Mouse (Mus musculus): ENCODE measurements around the gene Opcml. TPM values are rescaled to one million over a fixed set of nuclear protein-coding genes. Genes with fewer than 3 reads are reported as not detected.

The Opcml gene
- polyA plus RNA-seq, 1 experiment from 2014 or later = 25.1 TPM

- no peak overlapping the region for H3K4me2 ChIP-seq
- H3K9ac ChIP-seq = no peak overlapping the region
- H3K27ac ChIP-seq = no peak overlapping the region
- WGBS = 43% methylated on average over 6 of the region's 6 CpGs
- no peaks in the 10 kb centered on the region for H3K9me3 ChIP-seq
- no peak for ATAC-seq (ENCODE audit: low FRiP score)
- no peaks in the 10 kb centered on the region for H3K36me3 ChIP-seq
- no peaks in the 10 kb centered on the region for H3K27me3 ChIP-seq
- no peaks in the 10 kb centered on the region for H3K4me1 ChIP-seq (replicated peaks)
- no peak overlapping the region for H3K4me3 ChIP-seq
Measured at GRCm38 (mm10) chr9:28613683-28614620, 823.4 kb downstream of the Opcml start.

DNA sequence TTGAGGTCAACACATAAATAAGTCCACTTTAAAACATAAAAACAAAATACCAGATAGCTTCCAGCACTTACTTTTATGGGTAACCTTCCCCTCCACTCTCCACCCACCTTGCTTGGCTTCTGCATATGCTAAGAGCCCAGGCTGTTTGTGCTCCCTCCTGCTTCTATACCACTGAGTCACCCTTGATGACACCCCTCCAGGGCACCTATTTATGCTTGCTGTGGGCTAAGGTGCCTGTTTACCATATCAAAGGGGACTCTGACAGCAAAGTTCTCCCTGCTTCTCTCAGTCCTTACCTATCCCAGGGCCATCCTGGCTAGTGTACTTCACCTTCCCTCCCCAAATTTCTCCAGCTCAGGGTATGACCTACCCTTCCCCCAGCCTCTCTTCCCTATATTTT lies 824.9 kb downstream of the Opcml start:
- no peak for ATAC-seq (ENCODE audit: low FRiP score)
- no peaks in the 10 kb centered on the region for H3K9me3 ChIP-seq
- no peaks in the 10 kb centered on the region for H3K27me3 ChIP-seq
- no peaks in the 10 kb centered on the region for H3K4me1 ChIP-seq (replicated peaks)
- no peaks in the 10 kb centered on the region for H3K36me3 ChIP-seq
- H3K4me2 ChIP-seq = no peak overlapping the region
- H3K4me3 ChIP-seq = no peak overlapping the region
- H3K9ac ChIP-seq = no peak overlapping the region
- H3K27ac ChIP-seq = no peak overlapping the region

GRCm38 (mm10) chr9:28617666-28618065 lies 827.1 kb downstream of the Opcml start:
- Histone ChIP-seq H3K4me1 (replicated peaks) (no peaks in the 10 kb centered on the region), H3K4me3 (no peak overlapping the region), H3K27me3 (no peaks in the 10 kb centered on the region), H3K4me2 (no peak overlapping the region), H3K27ac (no peak overlapping the region), H3K9me3 (no peaks in the 10 kb centered on the region), H3K9ac (no peak overlapping the region), H3K36me3 (no peaks in the 10 kb centered on the region)
- ATAC-seq (ENCODE audit: low FRiP score) = no peak
- WGBS = 79% methylated on average over 1 of the region's 1 CpGs

DNA sequence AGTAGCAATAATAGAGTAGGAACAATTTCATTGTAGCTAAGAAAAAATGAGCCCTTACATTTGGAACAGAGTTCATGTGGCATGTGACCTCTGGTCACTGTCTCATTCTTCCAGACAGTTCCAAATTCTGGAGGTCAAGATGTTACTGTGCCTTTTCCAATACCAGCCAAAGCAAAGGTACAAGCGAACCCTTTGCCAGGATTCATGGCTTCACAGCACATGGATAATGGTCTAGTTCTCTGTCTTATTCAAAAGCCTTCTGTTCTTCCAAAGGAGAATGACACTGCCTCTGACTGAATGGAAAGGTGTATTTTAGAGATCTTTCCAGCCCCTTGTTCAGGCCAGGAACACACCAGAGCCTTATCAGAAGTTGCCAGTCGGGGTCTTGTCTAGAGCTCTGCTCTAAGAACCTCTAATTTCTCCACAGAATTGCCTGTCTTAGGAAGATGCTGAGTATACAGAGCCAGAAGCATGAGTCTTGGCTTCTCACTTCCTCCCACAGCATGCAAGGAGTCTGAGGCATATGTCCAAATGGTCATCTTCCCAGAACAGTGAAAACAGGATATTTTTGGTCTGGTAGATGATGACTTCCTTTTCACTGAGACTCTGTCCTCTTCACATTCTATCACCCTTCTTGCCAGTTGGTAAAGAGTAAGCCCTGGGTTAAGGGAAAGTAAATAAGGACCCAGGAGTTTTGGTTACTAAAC lies 827.8 kb downstream of the Opcml start:
- Histone ChIP-seq H3K4me1 (replicated peaks) (no peaks in the 10 kb centered on the region), H3K27ac (no peak overlapping the region), H3K36me3 (no peaks in the 10 kb centered on the region), H3K9me3 (no peaks in the 10 kb centered on the region), H3K9ac (no peak overlapping the region), H3K27me3 (no peaks in the 10 kb centered on the region), H3K4me2 (no peak overlapping the region), H3K4me3 (no peak overlapping the region)
- 89% methylated on average over 2 of the region's 2 CpGs for WGBS
- no peak for ATAC-seq (ENCODE audit: low FRiP score)

GRCm38 (mm10) chr9:28621939-28622338 lies 831.4 kb downstream of the Opcml start:
- no peak overlapping the region for H3K4me2 ChIP-seq
- H3K9ac ChIP-seq = no peak overlapping the region
- no peak overlapping the region for H3K4me3 ChIP-seq
- no peaks in the 10 kb centered on the region for H3K9me3 ChIP-seq
- no peaks in the 10 kb centered on the region for H3K36me3 ChIP-seq
- WGBS = 98% methylated on average over 1 of the region's 1 CpGs
- H3K4me1 ChIP-seq (replicated peaks) = peaks cover 9% of the 10 kb centered on the region; the same call in 1 of the 2 replicates
- no peak overlapping the region for H3K27ac ChIP-seq
- H3K27me3 ChIP-seq = no peaks in the 10 kb centered on the region
- ATAC-seq (ENCODE audit: low FRiP score) = no peak

GRCm38 (mm10) chr9:28624870-28625269 lies 834.3 kb downstream of the Opcml start:
- H3K9ac ChIP-seq = no peak overlapping the region
- 33% methylated on average over 10 of the region's 10 CpGs for WGBS
- H3K9me3 ChIP-seq = no peaks in the 10 kb centered on the region
- H3K4me2 ChIP-seq = 0 out of 2 replicates have a peak overlapping the region, but pooled peaks have one; percentile 0
- peaks cover 9% of the 10 kb centered on the region; the same call in 1 of the 2 replicates for H3K4me1 ChIP-seq (replicated peaks)
- ATAC-seq (ENCODE audit: low FRiP score) = no peak
- H3K27me3 ChIP-seq = no peaks in the 10 kb centered on the region
- no peak overlapping the region for H3K27ac ChIP-seq
- H3K36me3 ChIP-seq = no peaks in the 10 kb centered on the region
- H3K4me3 ChIP-seq = no peak overlapping the region

DNA sequence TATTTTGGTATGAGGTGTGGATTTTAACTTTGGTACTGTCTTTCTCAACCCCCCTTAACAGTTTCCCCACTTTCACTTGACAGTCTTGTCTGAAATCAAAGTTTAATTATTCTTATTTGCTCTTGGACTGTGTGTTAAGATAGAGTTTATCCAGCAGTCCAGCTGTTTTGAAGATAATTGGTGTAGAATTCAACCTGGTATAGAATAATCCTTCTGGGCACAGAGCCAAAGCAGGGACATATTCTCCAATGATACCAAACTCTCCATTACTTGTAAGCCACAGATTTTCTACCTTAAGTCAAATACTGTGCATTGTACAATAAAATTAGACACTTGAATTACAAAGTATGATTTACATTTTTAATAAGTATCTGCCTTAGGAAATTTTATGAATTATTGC lies 852.2 kb downstream of the Opcml start:
- peaks cover 17% of the 10 kb centered on the region for H3K4me1 ChIP-seq (replicated peaks)
- H3K9ac ChIP-seq = no peak overlapping the region
- H3K27ac ChIP-seq = no peak overlapping the region
- no peak for ATAC-seq (ENCODE audit: low FRiP score)
- H3K27me3 ChIP-seq = no peaks in the 10 kb centered on the region
- H3K9me3 ChIP-seq = no peaks in the 10 kb centered on the region
- H3K4me2 ChIP-seq = no peak overlapping the region
- no peaks in the 10 kb centered on the region for H3K36me3 ChIP-seq
- no peak overlapping the region for H3K4me3 ChIP-seq

DNA sequence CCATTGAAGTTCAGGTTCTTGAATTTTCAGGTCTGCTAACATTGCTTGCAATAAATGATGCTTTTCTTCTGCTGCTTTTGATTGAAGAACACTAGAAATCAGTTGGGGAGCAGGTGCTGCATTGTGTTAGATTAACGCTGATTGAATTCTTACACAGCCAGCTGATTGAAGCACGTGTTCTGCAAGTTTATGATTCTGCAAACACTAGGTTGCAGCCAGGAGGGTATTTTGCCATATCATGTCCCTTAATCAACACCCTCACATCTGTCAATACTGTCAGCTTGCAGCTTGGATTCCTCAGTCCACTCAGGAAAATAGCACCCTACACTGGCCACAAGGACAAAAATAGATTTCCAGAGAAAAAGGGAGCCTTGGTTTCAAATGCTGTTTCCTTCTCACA lies 853.5 kb downstream of the Opcml start:
- WGBS = 30% methylated on average over 2 of the region's 2 CpGs
- H3K4me3 ChIP-seq = no peak overlapping the region
- H3K36me3 ChIP-seq = no peaks in the 10 kb centered on the region
- peak overlapping the region; percentile 59 for H3K27ac ChIP-seq
- no peaks in the 10 kb centered on the region for H3K27me3 ChIP-seq
- H3K9ac ChIP-seq = no peak overlapping the region
- ATAC-seq (ENCODE audit: low FRiP score) = no peak; the same call in 1 of the 2 replicates
- no peak overlapping the region for H3K4me2 ChIP-seq
- no peaks in the 10 kb centered on the region for H3K9me3 ChIP-seq
- H3K4me1 ChIP-seq (replicated peaks) = peaks cover 17% of the 10 kb centered on the region

DNA sequence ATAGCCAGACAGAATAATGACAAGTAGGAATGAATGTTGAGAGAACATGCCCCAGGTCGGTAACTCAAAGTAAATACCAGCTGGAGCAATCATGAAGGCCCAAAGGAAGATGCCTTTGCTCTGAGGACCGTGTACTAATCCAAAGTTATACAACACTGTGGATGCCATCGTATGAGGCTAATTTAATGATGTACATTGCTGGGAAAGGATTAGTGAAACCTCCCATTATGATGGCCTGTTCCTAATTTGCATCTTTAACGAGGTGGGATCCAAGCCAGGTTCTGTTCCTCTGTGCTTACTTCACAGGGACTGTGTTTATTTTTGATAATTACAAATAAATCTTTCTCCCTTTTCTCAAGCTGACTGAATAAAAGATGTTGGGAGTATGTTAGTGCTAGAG lies 859.5 kb downstream of the Opcml start:
- WGBS = 67% methylated on average over 4 of the region's 4 CpGs

DNA sequence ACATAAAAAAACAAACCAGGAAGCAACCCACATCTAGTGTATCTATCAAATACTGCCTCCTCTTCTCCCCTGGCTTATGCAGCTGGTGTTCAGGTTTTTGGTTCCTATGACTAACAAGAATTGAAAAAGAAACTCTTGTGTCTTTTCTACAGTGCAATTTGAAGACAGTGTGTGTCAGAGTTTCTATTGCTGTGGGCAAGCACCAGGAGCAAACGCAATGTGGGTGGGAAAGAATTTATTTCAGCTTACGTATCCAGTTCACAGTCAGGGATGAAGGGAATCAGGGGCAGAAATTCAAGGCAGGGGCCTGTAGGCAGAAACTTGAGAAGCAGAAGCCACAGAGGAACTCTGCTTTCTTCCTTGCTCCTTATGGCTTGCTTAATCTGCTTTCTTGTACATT lies 869.4 kb downstream of the Opcml start:
- no peaks in the 10 kb centered on the region for H3K9me3 ChIP-seq
- no peak overlapping the region for H3K9ac ChIP-seq
- H3K27ac ChIP-seq = no peak overlapping the region
- no peak overlapping the region for H3K4me3 ChIP-seq
- no peaks in the 10 kb centered on the region for H3K36me3 ChIP-seq
- H3K4me1 ChIP-seq (replicated peaks) = no peaks in the 10 kb centered on the region
- H3K27me3 ChIP-seq = no peaks in the 10 kb centered on the region
- 73% methylated on average over 2 of the region's 2 CpGs for WGBS
- ATAC-seq (ENCODE audit: low FRiP score) = no peak
- H3K4me2 ChIP-seq = no peak overlapping the region

More for the DNA sequence above, 859.5 kb downstream of the Opcml start:
- H3K4me2 ChIP-seq = no peak overlapping the region
- no peak overlapping the region for H3K4me3 ChIP-seq
- no peaks in the 10 kb centered on the region for H3K4me1 ChIP-seq (replicated peaks)
- ATAC-seq (ENCODE audit: low FRiP score) = no peak
- no peaks in the 10 kb centered on the region for H3K27me3 ChIP-seq
- H3K27ac ChIP-seq = no peak overlapping the region
- H3K9me3 ChIP-seq = no peaks in the 10 kb centered on the region
- no peaks in the 10 kb centered on the region for H3K36me3 ChIP-seq
- H3K9ac ChIP-seq = no peak overlapping the region

DNA sequence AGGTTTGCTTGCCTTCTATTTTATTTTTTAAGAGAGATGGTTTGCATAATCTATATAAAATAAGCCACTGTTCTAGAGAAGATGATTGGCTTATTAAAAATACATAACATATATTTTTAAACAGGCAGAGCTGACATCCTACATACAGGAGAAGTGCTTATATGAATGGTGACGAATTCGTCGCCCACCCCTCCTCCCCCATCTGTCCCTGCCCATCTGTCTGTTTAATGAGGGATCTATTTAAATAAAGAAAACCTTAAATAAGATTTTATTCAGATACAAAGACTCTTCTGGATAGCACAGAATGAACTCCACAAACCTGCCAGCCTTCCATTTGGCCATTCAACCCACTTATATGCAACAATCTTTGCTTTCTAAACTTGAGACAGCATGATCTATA lies 872.3 kb downstream of the Opcml start:
- H3K27ac ChIP-seq = no peak overlapping the region
- ATAC-seq (ENCODE audit: low FRiP score) = no peak
- no peaks in the 10 kb centered on the region for H3K27me3 ChIP-seq
- H3K36me3 ChIP-seq = no peaks in the 10 kb centered on the region
- H3K4me3 ChIP-seq = no peak overlapping the region
- no peak overlapping the region for H3K9ac ChIP-seq
- WGBS = 80% methylated on average over 3 of the region's 3 CpGs
- no peaks in the 10 kb centered on the region for H3K4me1 ChIP-seq (replicated peaks)
- no peak overlapping the region for H3K4me2 ChIP-seq
- H3K9me3 ChIP-seq = no peaks in the 10 kb centered on the region

- Histone ChIP-seq H3K4me3 (no peak overlapping the region), H3K27me3 (no peaks in the 10 kb centered on the region), H3K9me3 (no peaks in the 10 kb centered on the region), H3K27ac (no peak overlapping the region), H3K9ac (no peak overlapping the region), H3K4me2 (no peak overlapping the region), H3K4me1 (replicated peaks) (peaks cover 11% of the 10 kb centered on the region), H3K36me3 (no peaks in the 10 kb centered on the region)
- ATAC-seq (ENCODE audit: low FRiP score) = no peak
- 79% methylated on average over 1 of the region's 1 CpGs for WGBS
Measured at GRCm38 (mm10) chr9:28680309-28680708, 889.7 kb downstream of the Opcml start.

Data from hindbrain, embryonic 13.5 days (tissue).